Mouse (Mus musculus) kidney, adult 2 months (tissue): ENCODE measurements around the gene Gabbr2.

Experiments used
- CTCF ChIP-seq: fragments of 200-500 bp; conservative IDR thresholded peaks from 2 replicates; pipeline ENCODE4 v1.5.1; 2011; ENCODE audit warnings: low read depth, mild to moderate bottlenecking, control low read depth, low read length, moderate library complexity, mixed read lengths; ENCODE audit not compliant: insufficient read depth, insufficient read length
- POLR2A ChIP-seq: fragments of 200-500 bp; IDR thresholded peaks from one replicate; pipeline ENCODE4 v1.6.1; 2011; ENCODE audit warnings: low read depth, low read length, control low read depth

GRCm38 (mm10) chr4:46630390-46630789, 361.3 kb downstream of the Gabbr2 start:
- TF ChIP-seq CTCF (no peak), POLR2A (no peak)
